Mouse (Mus musculus) heart, postnatal 0 days (tissue): ENCODE results near the gene Vmn2r86. TPM values are rescaled to one million over a fixed set of nuclear protein-coding genes. Genes with fewer than 3 reads are reported as not detected.
"Not testable (repeated sequence)": the region's sequence is repeated elsewhere in the genome, so short reads cannot be mapped to it uniquely, and the experiment has no call there.

ENCODE experiments used
- ATAC-seq: fragments of 200-750 bp; cut with Nextera tagmentation; 2 replicates; pipeline ENCODE4 v1.8.0; 2017; ENCODE audit warnings: low read depth, moderate number of reproducible peaks, moderate library complexity; ENCODE audit not compliant: insufficient read depth
- DNase-seq: peaks from one replicate; pipeline ENCODE4 v3.0.0-alpha.2; 2016; ENCODE audit warnings: low spot score
- H3K27ac ChIP-seq: fragments of 300-500 bp; sonication (generic); 2 replicates; pipeline ENCODE4 v1.5.1; 2014; ENCODE audit warnings: low read depth, mild to moderate bottlenecking
- H3K27me3 ChIP-seq: fragments of 300-500 bp; sonication (generic); 2 replicates; pipeline ENCODE4 v1.6.1; 2014; ENCODE audit warnings: low read length, mixed read lengths; ENCODE audit not compliant: control insufficient read depth, insufficient read depth
- H3K36me3 ChIP-seq: fragments of 300-500 bp; sonication (generic); replicated peaks from 2 replicates; pipeline ENCODE4 v1.6.1; 2014; ENCODE audit warnings: low read length, mixed read lengths; ENCODE audit not compliant: control insufficient read depth, insufficient read depth
- H3K4me1 ChIP-seq: fragments of 300-500 bp; sonication (generic); 2 replicates; pipeline ENCODE4 v1.6.1; 2014; ENCODE audit warnings: antibody characterized with exemption; ENCODE audit not compliant: control insufficient read depth, insufficient read depth
- H3K4me2 ChIP-seq: fragments of 300-500 bp; sonication (generic); 2 replicates; pipeline ENCODE4 v1.6.1; 2014; ENCODE audit warnings: low read depth, mild to moderate bottlenecking, low read length, moderate library complexity
- H3K4me3 ChIP-seq: fragments of 300-500 bp; sonication (generic); 2 replicates; pipeline ENCODE4 v1.5.1; 2014; ENCODE audit warnings: low read depth, low read length
- H3K9ac ChIP-seq: fragments of 300-500 bp; sonication (generic); replicated peaks from 2 replicates; pipeline ENCODE4 v1.6.1; 2014; ENCODE audit warnings: low read depth, low read length, mixed read lengths
- H3K9me3 ChIP-seq: fragments of 300-500 bp; sonication (generic); replicated peaks from 2 replicates; pipeline ENCODE4 v1.6.1; 2016; ENCODE audit warnings: low read length; ENCODE audit not compliant: control insufficient read depth
- CTCF ChIP-seq: IDR thresholded peaks from 2 replicates; pipeline ENCODE4 v1.5.1; 2016; ENCODE audit warnings: antibody characterized with exemption, control low read depth, low read depth
- EP300 ChIP-seq: IDR thresholded peaks from 2 replicates; pipeline ENCODE4 v1.6.1; 2016; ENCODE audit warnings: antibody characterized with exemption, low read depth
- WGBS: fragments of 180-500 bp; shearing (Covaris S2); extraction: QIAGEN DNeasy Blood & Tissue Kit; methylation state at CpG from one replicate; pipeline ENCODE4 v1.1.7; 2014; 5-methylcytosine and 5-hydroxymethylcytosine counted together
- polyA plus RNA-seq: library from polyadenylated mRNA; unstranded; fragments of >200 nt; fragmentation: Nextera tagmentation; extraction: Ambion mirVana; gene quantifications from 2 replicates; pipeline ENCODE4 v1.2.1, GENCODE M21; 2015
- total RNA-seq: library from RNA; depleted of rRNA; stranded (reverse); fragments of >200 nt; gene quantifications from 2 replicates; pipeline ENCODE4 v1.2.3, GENCODE M21; 2014; ENCODE audit warnings: low replicate concordance; rRNA removed

Gene Vmn2r86
- total and polyA plus RNA-seq, 2 experiments from 2014 or later, result not detected

DNA sequence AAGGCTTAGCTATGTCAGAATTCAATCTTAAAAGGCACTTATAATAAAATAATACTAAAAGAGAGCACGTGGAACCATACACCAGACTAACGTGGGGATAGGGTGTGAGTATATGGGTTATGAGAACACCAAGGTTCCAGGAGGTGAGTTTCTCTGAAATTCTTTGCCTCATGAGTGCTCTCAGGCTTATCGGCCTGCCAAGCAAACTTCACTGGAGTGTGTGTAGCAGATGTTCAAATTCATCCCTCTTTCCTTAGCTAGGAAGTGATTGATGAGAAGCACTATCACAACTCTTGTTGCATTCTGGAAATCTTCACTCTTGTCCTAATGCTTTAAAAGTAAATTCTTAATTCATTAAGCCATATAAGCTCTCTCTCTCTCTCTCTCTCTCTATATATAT is 35.4 kb downstream of the Vmn2r86 start:
- 80% methylated on average over 3 of the region's 3 CpGs for WGBS
- H3K27ac ChIP-seq, result no peak overlapping the region
- ATAC-seq, result no peak
- no peak for TF ChIP-seq CTCF
- H3K9me3 ChIP-seq, result no peaks in the 10 kb centered on the region
- no peak for DNase-seq
- H3K36me3 ChIP-seq, result no peaks in the 10 kb centered on the region
- no peak overlapping the region for H3K4me3 ChIP-seq
- no peaks in the 10 kb centered on the region for H3K27me3 ChIP-seq
- no peaks in the 10 kb centered on the region for H3K4me1 ChIP-seq
- H3K4me2 ChIP-seq, result no peak overlapping the region
- no peak overlapping the region for H3K9ac ChIP-seq

DNA sequence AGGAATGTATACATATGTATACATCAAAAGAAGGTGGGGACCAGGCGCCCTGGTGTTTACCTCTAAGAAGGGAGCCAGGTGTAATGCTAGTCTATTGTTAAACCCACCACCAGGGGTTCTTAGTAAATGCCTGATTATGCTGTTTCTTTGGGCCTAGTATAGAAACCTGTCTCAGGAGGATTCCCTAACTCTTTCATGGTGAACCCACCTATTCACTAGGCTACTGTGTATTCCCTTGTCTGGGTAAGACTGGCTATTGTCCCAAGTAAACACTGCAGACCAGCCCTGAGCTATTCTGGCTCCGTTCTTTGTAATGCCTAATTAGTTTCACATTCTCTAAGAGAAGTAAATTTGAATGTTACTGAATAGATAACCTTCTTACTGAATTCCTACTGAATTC is 35.9 kb downstream of the Vmn2r86 start:
- WGBS, result 47% methylated on average over 2 of the region's 2 CpGs

DNA sequence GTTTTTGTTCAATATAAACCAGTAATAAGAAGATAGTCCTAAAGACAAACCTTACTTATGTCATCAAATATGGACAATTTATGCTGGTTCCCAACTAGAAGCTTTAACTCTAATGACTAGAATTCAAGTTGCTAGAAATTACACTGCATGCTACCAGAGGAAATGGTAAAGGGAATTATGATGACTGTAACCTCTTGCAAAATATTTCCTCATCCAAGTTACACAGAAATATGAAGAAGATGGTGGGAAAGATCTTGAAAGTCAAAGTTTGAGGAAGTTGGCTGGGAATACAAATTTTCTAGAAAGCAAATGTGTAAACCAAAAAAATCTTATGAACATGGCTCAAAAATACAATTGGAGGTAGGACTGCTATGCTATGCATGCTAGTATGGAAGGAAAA is 39.5 kb downstream of the Vmn2r86 start:
- H3K9me3 ChIP-seq, H3K9ac ChIP-seq, H3K36me3 ChIP-seq, DNase-seq, ATAC-seq, H3K4me3 ChIP-seq, H3K27ac ChIP-seq, H3K4me2 ChIP-seq, H3K4me1 ChIP-seq, H3K27me3 ChIP-seq: not testable (repeated sequence)

More for the DNA sequence above, 35.9 kb downstream of the Vmn2r86 start:
- H3K27me3 ChIP-seq, H3K9ac ChIP-seq, H3K4me1 ChIP-seq, DNase-seq, H3K4me3 ChIP-seq, H3K27ac ChIP-seq, H3K9me3 ChIP-seq, H3K36me3 ChIP-seq, H3K4me2 ChIP-seq, ATAC-seq: not testable (repeated sequence)

DNA sequence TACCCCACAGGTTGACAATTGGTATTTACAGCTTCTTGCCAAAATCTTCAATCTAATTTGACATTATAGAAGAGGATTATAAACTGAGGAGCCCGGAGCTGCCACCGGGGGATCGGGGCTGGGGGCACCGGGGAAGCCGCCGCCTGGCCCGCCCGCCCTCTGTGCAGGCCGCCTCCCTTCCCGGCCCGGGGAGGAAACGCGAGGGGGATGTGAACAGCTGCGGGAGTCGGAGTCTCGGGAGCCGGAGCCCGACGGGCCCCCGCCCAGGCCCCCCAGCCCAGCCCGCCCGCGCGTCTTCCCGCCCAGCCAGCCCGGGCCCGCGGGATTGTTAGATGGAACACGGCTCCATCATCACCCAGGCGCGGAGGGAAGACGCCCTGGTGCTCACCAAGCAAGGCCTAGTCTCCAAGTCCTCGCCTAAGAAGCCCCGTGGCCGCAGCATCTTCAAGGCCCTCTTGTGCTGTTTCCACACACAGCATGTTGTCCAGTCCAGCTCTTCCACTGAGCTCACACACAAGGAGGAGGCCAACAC is 43.6 kb downstream of the Vmn2r86 start:
- not testable (repeated sequence) for H3K4me2 ChIP-seq, H3K27ac ChIP-seq, H3K4me1 ChIP-seq, H3K27me3 ChIP-seq, H3K9me3 ChIP-seq, H3K4me3 ChIP-seq, DNase-seq, H3K36me3 ChIP-seq, H3K9ac ChIP-seq
- 40% methylated on average over 14 of the region's 35 CpGs for WGBS
- peak; percentile 51; the same call in 1 of the 2 replicates for ATAC-seq

DNA sequence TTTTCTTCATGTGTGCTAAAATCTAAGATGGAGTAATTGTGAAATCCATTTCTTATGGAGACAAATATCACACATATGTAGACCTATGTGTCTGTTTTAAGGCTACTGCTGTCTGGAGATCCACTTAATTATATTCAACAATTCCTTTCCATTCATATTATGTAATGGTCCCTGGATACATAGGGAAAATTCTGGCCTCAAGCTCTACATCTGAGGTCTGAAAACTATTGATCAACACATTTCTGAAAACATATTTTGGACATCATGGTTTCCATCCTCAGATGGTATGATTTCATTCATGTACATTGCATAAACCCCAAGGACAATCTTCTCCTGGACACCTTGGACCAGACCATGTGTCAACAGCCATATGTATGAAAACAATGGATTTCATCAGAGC is 61.6 kb downstream of the Vmn2r86 start, which contains the start of gene Vmn2r84:
Gene Vmn2r84 (minus strand): TSS at position 101 of the 400 bp plus-strand sequence.
- Histone ChIP-seq H3K27me3 (no peaks in the 10 kb centered on the region), H3K9me3 (no peaks in the 10 kb centered on the region), H3K4me2 (no peak within 1 kb of the TSS), H3K36me3 (no peaks in the 10 kb centered on the region), H3K9ac (no peak within 1 kb of the TSS), H3K4me3 (no peak within 1 kb of the TSS), H3K27ac (no peak within 1 kb of the TSS), H3K4me1 (no peaks in the 10 kb centered on the region)
- ATAC-seq (no peak), DNase-seq (no peak)
- TF ChIP-seq EP300 (no peak), CTCF (no peak)

Other genes with a start within 250 kb of the Vmn2r86 start
- gene Olfr827, start 241.6 kb downstream of the Vmn2r86 start, total RNA-seq, result not detected in 2 replicates
- not detected in 2 replicates for gene Olfr827, start 241.6 kb downstream of the Vmn2r86 start, polyA plus RNA-seq
- gene Neurod4, start 175.8 kb downstream of the Vmn2r86 start, total RNA-seq, result not detected in 2 replicates
- not detected in 2 replicates for gene Neurod4, start 175.8 kb downstream of the Vmn2r86 start, polyA plus RNA-seq
- gene Tespa1, start 133.2 kb downstream of the Vmn2r86 start, total RNA-seq, result 3.4 TPM in 1 of 2 replicates, not detected in the other
- gene Tespa1, start 133.2 kb downstream of the Vmn2r86 start, polyA plus RNA-seq, result 0.10 TPM in 1 of 2 replicates, not detected in the other
- gene Vmn2r84, start 61.7 kb downstream of the Vmn2r86 start, total RNA-seq, result not detected in 2 replicates
- gene Vmn2r84, start 61.7 kb downstream of the Vmn2r86 start, polyA plus RNA-seq, result not detected in 2 replicates
- gene Vmn2r85, start 26.3 kb downstream of the Vmn2r86 start, total RNA-seq, result not detected in 2 replicates
- gene Vmn2r85, start 26.3 kb downstream of the Vmn2r86 start, polyA plus RNA-seq, result not detected in 2 replicates
- gene Vmn2r87, start 41.3 kb upstream of the Vmn2r86 start, total RNA-seq, result not detected in 2 replicates
- not detected in 2 replicates for gene Vmn2r87, start 41.3 kb upstream of the Vmn2r86 start, polyA plus RNA-seq